Comparison of ENCODE assay signal across 28 mouse cellular contexts in the genomic region with DNA sequence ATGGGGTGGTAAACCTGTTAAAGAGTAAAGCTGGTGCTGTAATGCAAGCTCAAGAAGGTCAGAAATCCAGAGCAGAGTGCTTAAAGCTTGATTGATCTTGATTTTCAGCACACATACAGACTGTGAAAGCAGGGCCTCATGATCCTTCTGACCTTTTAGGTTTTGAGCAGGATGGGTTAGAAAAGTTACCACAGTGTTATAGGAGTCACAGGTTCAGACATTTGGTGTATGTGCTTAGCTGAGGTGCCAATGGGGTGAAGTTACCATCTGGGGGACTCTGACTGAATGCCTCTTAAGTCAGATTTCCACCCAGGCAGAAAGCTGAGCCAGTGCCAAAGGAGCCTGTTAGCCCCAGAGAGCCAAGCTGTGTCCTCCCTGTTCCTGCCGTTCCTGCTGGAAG.
"Had no signal": no experiment of that assay in that cellular context is flagged by ENCODE, and none has a peak within 500 bp of the region (broad histone marks: within the 10 kb centered on the region; RNA-seq: fewer than 3 reads in every experiment).

No protein-coding gene starts in this region.

- H3K9me3 ChIP-seq: embryonic facial prominence, embryonic 15.5 days had no signal

- H3K36me3 ChIP-seq: embryonic facial prominence, embryonic 10.5 days; embryonic facial prominence, embryonic 12.5 days; embryonic facial prominence, embryonic 13.5 days; embryonic facial prominence, embryonic 15.5 days; forebrain, embryonic 10.5 days; forebrain, embryonic 12.5 days; forebrain, embryonic 15.5 days had no signal

- H3K4me3 ChIP-seq: embryonic facial prominence, embryonic 10.5 days; embryonic facial prominence, embryonic 12.5 days; embryonic facial prominence, embryonic 13.5 days; embryonic facial prominence, embryonic 15.5 days; erythroblast, embryonic 14.5 days; forebrain, embryonic 10.5 days; forebrain, embryonic 12.5 days; forebrain, embryonic 13.5 days; forebrain, embryonic 15.5 days; gastrocnemius, adult 2 months had no signal

- H3K9ac ChIP-seq: embryonic facial prominence, embryonic 12.5 days; embryonic facial prominence, embryonic 13.5 days; embryonic facial prominence, embryonic 15.5 days; forebrain, embryonic 12.5 days; forebrain, embryonic 13.5 days; forebrain, embryonic 15.5 days; forebrain, postnatal 0 days had no signal

- ATAC-seq: forebrain, embryonic 13.5 days; forebrain, embryonic 14.5 days; forebrain, embryonic 15.5 days; forebrain, embryonic 16.5 days; forebrain, postnatal 0 days had no signal

- DNase-seq: cerebellum, adult 18-20 months; cerebellum, adult 2 months; cerebellum, adult 8-10 months; cerebellum, adult 9-10 months; cerebellum, adult 9-11 months; cerebellum, postnatal 10 days; cerebellum, postnatal 14 days; cerebellum, postnatal 25 days; cerebellum, postnatal 36 days; embryo, embryonic 11 days; forebrain, postnatal 0 days; gastrocnemius, adult 2 months; gastrocnemius, postnatal 10 days; gastrocnemius, postnatal 14 days; gastrocnemius, postnatal 25 days; gastrocnemius, postnatal 36 days; heart, adult 11 months had no signal

- H3K27me3 ChIP-seq: embryonic facial prominence, embryonic 12.5 days; embryonic facial prominence, embryonic 13.5 days; embryonic facial prominence, embryonic 15.5 days; forebrain, embryonic 12.5 days; forebrain, embryonic 13.5 days; forebrain, embryonic 15.5 days had no signal

- H3K4me1 ChIP-seq: embryonic facial prominence, embryonic 10.5 days; embryonic facial prominence, embryonic 12.5 days; embryonic facial prominence, embryonic 13.5 days; embryonic facial prominence, embryonic 15.5 days; forebrain, embryonic 10.5 days; forebrain, embryonic 12.5 days; forebrain, embryonic 13.5 days; forebrain, embryonic 15.5 days had no signal

- H3K27ac ChIP-seq: embryonic facial prominence, embryonic 10.5 days; embryonic facial prominence, embryonic 12.5 days; embryonic facial prominence, embryonic 13.5 days; embryonic facial prominence, embryonic 15.5 days; forebrain, embryonic 10.5 days; forebrain, embryonic 12.5 days; forebrain, embryonic 13.5 days; forebrain, embryonic 15.5 days; gastrocnemius, adult 2 months had no signal

- H3K4me2 ChIP-seq: embryonic facial prominence, embryonic 12.5 days; embryonic facial prominence, embryonic 13.5 days; embryonic facial prominence, embryonic 15.5 days; forebrain, embryonic 12.5 days; forebrain, embryonic 13.5 days; forebrain, embryonic 15.5 days had no signal
